Mouse (Mus musculus) hindbrain, embryonic 14.5 days (tissue): ENCODE data around the gene Heatr4. TPM values are rescaled to one million over a fixed set of nuclear protein-coding genes. Genes with fewer than 3 reads are reported as not detected.

Experiments
- ATAC-seq: fragments of 200-750 bp; cut with Nextera tagmentation; 2 replicates; pipeline ENCODE4 v1.8.0; 2017; ENCODE audit warnings: moderate number of reproducible peaks, mild to moderate bottlenecking, moderate TSS enrichment, moderate library complexity; ENCODE audit not compliant: low FRiP score
- DNase-seq: peaks from one replicate; pipeline ENCODE4 v3.0.0-alpha.2; 2015; ENCODE audit warnings: low spot score
- H3K27ac ChIP-seq: fragments of 300-500 bp; sonication (generic); 2 replicates; pipeline ENCODE4 v1.5.1; 2014; ENCODE audit warnings: mild to moderate bottlenecking, moderate library complexity
- H3K27me3 ChIP-seq: fragments of 300-500 bp; sonication (generic); 2 replicates; pipeline ENCODE4 v1.6.1; 2014; ENCODE audit warnings: mild to moderate bottlenecking, low read length, mixed read lengths; ENCODE audit not compliant: control insufficient read depth, insufficient read depth
- H3K36me3 ChIP-seq: fragments of 300-500 bp; sonication (generic); replicated peaks from 2 replicates; pipeline ENCODE4 v1.6.1; 2014; ENCODE audit not compliant: control insufficient read depth, insufficient read depth
- H3K4me1 ChIP-seq: fragments of 300-500 bp; sonication (generic); replicated peaks from 2 replicates; pipeline ENCODE4 v1.6.1; 2014; ENCODE audit warnings: antibody characterized with exemption, low read length, mixed read lengths; ENCODE audit not compliant: control insufficient read depth, insufficient read depth
- H3K4me2 ChIP-seq: fragments of 300-500 bp; sonication (generic); replicated peaks from 2 replicates; pipeline ENCODE4 v1.6.1; 2014; ENCODE audit warnings: mild to moderate bottlenecking, moderate library complexity
- H3K4me3 ChIP-seq: fragments of 300-500 bp; sonication (generic); replicated peaks from 2 replicates; pipeline ENCODE4 v1.5.1; 2014; ENCODE audit warnings: mild to moderate bottlenecking, low read length
- H3K9ac ChIP-seq: fragments of 300-500 bp; sonication (generic); 2 replicates; pipeline ENCODE4 v1.6.1; 2014
- H3K9me3 ChIP-seq: fragments of 300-500 bp; sonication (generic); 2 replicates; pipeline ENCODE4 v1.6.1; 2016; ENCODE audit warnings: low read length; ENCODE audit not compliant: control insufficient read depth
- WGBS: fragments of 180-500 bp; shearing (Covaris S2); extraction: QIAGEN DNeasy Blood & Tissue Kit; methylation state at CpG from one replicate; pipeline ENCODE4 v1.1.7; 2014; 5-methylcytosine and 5-hydroxymethylcytosine counted together
- polyA plus RNA-seq: library from polyadenylated mRNA; unstranded; fragments of >200 nt; fragmentation: Nextera tagmentation; extraction: Ambion mirVana; gene quantifications from 2 replicates; pipeline ENCODE4 v1.2.1, GENCODE M21; 2014

The Heatr4 gene
- polyA plus RNA-seq, 1 experiment from 2014 or later = not detected

DNA sequence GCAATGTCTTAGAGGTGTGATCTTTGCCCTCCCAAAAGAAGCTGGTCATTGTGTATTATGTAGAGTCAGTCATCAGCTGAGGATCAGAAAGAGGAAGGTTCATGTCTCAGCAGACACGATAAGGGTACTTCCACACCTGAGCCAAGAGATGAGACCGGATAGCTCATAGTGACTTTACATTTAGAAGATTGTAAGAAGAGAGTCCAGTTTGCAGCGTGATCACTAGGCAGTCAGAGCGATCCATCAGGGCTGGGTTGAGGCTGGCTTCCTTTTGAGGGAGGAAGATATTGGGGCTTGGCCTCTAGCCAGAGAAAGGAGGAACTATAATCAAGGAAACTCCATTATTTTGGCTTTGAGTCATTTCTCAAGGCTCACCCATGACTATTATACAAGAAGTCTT, 56.9 kb downstream of the Heatr4 start:
- no peak overlapping the region for H3K4me3 ChIP-seq
- 86% methylated on average over 4 of the region's 4 CpGs for WGBS
- DNase-seq (no peak), ATAC-seq (no peak)
- H3K4me2 ChIP-seq = no peak overlapping the region
- H3K36me3 ChIP-seq = no peaks in the 10 kb centered on the region
- H3K27ac ChIP-seq = no peak overlapping the region
- no peaks in the 10 kb centered on the region for H3K27me3 ChIP-seq
- H3K4me1 ChIP-seq = peaks cover 6% of the 10 kb centered on the region
- no peaks in the 10 kb centered on the region for H3K9me3 ChIP-seq
- no peak overlapping the region for H3K9ac ChIP-seq

DNA sequence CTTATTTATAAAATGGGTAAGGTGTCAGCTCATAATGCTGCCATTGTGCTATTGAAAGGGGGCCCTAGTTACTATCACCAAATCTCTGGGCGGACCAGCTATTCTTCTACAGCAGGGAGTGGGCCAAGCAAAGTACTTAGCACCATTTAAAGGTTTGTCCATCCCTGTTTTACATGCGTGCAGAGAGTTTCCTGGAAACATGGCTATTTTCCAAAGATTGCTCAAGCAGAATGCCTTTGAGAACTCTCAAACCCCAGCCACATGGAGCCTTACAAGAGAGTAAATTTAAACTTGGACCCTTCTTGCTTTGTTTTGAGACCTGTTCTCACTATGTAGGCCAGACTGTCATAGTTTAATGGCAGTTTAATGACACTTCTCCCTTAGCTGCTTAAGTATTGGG, 58.6 kb downstream of the Heatr4 start:
- ATAC-seq (no peak), DNase-seq (no peak)

DNA sequence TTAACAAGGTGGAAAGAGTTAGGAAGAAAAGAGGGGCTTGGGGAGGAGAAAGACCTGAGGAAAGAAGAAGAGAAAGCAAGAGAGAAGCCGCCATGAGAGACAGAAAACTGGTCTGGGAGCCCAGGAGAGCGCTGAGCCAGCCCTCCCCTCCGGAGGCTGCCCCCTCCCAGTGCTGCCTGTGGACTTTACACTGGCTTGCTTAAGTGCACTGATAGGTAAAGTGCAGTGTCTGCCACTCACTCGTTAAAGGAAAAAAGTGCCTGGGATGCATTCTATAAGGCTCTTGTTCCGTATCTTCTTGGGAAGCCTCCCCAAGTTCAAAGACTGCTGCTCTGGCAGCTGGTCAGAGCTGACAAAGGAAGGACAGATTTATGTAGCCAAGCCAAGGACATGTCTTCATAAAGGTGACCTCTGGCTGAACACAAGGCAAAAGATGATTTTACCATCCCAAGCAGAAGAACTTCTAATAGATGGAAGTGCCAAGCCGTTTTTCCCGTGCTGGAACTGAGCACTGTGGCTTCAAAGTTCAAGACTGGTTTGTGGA, 59.4 kb downstream of the Heatr4 start:
- Histone ChIP-seq H3K36me3 (no peaks in the 10 kb centered on the region), H3K27ac (no peak overlapping the region), H3K9me3 (no peaks in the 10 kb centered on the region), H3K4me2 (no peak overlapping the region), H3K27me3 (no peaks in the 10 kb centered on the region), H3K4me1 (peaks cover 16% of the 10 kb centered on the region), H3K4me3 (no peak overlapping the region), H3K9ac (no peak overlapping the region)
- DNase-seq = no peak
- 66% methylated on average over 7 of the region's 7 CpGs for WGBS
- ATAC-seq = no peak

More for the DNA sequence above, 58.6 kb downstream of the Heatr4 start:
- H3K4me1 ChIP-seq = peaks cover 8% of the 10 kb centered on the region
- H3K27me3 ChIP-seq = no peaks in the 10 kb centered on the region
- no peak overlapping the region for H3K4me3 ChIP-seq
- 69% methylated on average over 2 of the region's 2 CpGs for WGBS
- no peaks in the 10 kb centered on the region for H3K36me3 ChIP-seq
- H3K9ac ChIP-seq = no peak overlapping the region
- no peak overlapping the region for H3K27ac ChIP-seq
- no peak overlapping the region for H3K4me2 ChIP-seq
- H3K9me3 ChIP-seq = no peaks in the 10 kb centered on the region

DNA sequence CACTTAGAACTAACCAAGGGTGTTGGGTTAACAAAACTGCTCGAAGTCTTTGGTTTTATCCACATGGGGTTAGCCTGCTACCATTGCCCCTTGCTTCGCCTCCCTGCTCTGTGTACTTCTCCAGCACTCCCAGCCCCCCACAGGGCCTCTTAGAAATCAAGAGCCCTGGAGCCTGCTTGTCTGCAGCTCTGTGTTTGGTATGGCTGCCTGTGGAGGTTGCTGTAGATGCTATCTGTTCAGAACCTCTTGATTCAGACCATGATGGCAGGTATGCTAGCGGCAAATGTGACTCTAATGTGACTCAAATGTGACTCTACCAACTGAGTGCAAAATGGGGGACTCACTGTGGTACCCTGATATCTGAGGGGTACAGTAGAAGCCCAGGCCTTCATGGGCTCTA, 60.3 kb downstream of the Heatr4 start:
- Histone ChIP-seq H3K4me1 (peaks cover 19% of the 10 kb centered on the region), H3K9me3 (no peaks in the 10 kb centered on the region), H3K4me3 (no peak overlapping the region), H3K27ac (no peak overlapping the region), H3K4me2 (no peak overlapping the region), H3K27me3 (no peaks in the 10 kb centered on the region), H3K9ac (no peak overlapping the region), H3K36me3 (no peaks in the 10 kb centered on the region)
- WGBS = 63% methylated on average over 3 of the region's 3 CpGs
- ATAC-seq = no peak
- no peak for DNase-seq

DNA sequence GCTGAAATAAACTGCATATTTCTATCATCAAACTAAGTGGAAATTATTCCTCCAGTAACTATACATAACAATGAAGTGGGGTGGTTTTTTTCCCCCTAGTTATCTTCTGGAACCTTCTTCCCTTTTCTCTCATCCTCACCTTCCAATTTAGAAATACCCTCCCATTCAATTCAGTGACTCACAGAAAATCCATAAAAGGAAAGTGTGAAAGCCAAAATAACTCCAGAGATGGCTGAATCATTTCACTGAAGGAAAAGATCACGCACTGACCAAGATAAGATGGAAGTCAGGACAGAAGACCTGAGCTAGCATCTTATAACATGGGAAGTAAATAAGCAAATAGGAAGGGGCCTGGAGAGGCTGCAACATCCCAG, 61.2 kb downstream of the Heatr4 start:
- ATAC-seq = no peak
- H3K27me3 ChIP-seq = no peaks in the 10 kb centered on the region
- no peak for DNase-seq

DNA sequence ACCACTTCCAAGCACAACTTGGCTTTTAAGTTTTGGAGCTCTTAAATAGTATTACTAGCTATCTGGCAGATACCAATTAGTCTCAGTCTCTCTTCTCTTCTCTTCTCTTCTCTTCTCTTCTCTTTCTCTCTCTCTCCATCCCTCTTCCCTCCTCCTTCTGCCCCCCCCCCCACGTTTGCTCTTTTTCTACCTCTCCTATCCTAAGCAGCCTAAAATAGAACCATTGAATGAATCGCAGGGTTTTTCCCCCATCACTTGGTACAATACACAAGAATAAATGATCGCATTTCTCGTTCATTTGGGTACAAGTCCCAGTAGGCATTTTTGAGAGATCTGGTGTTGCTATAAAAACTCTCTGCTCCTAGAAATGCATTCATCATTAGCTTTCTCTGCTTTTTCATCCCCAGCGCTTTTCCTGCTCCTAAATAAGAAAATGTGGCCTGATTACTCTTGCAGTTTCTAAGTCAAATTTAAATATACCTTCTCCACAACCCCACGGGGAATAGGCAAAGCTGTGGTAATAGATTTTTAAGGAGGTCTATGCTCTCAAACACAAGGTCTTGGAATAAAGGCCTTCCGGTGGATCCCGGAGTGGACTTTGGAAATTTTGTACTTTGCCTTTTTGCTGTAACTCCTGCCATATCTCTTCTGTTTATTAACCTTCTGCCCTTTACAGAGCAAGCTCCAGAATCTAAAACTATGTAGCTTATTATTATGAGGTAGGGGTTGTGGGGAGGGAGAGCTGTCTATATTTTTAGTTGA, 61.7 kb downstream of the Heatr4 start:
- DNase-seq (no peak), ATAC-seq (no peak)
- peak overlapping the region; percentile 63; the same call in 1 of the 2 replicates for H3K27ac ChIP-seq

More for the DNA sequence above, 61.2 kb downstream of the Heatr4 start:
- 90% methylated on average over 1 of the region's 1 CpGs for WGBS
- Histone ChIP-seq H3K4me3 (no peak overlapping the region), H3K9me3 (no peaks in the 10 kb centered on the region), H3K27ac (no peak overlapping the region), H3K36me3 (no peaks in the 10 kb centered on the region), H3K4me2 (no peak overlapping the region), H3K9ac (peak overlapping the region; percentile 4; the same call in 1 of the 2 replicates), H3K4me1 (peaks cover 22% of the 10 kb centered on the region)

DNA sequence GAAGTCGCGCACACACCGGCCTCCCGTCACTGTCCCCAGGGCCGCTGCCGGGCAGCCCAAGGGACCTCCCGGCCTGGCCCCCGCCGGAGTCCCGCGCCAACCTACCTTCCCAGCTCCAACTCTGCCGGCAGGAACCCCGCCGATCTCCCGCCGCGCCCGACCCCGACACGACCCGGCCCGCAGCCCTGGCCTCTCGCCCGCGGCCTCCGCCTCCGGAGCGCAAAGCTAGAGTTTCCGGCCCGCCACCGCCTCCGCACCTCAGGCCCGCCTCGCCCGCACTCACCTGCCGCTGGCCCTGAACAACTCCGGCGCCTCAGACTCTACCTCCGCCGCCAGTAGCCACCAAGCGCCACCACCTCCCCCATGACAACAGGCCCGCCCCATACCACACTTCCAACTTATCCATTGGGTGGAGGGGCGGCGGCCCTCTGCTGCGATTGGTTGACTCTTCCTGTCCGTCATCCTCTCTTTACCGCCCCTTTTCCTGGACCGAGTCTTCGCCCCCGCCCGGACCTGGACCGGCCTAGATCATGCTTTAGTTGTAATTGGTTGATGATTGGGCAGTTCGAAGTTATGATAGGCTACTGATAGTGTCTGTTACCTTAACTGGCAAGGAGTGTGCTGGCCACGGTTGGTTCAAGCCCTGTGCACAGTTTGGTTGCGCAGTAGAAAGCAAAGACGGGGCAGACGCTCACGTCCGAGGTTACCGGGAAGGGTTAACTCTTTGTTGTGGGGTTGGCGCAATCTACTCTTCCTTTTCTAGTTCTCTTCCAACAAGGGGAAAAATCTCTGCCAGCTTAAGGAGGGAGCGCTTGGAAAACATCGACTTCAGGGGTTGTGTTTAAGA, 62.9 kb downstream of the Heatr4 start, which contains the start of gene Numb:
Gene Numb, minus strand, starts transcription at position 400 of the 847 bp plus-strand sequence.
- 2% methylated on average over 56 of the region's 63 CpGs for WGBS
- H3K27ac ChIP-seq = peak within 1 kb of the TSS; percentile 86
- peak within 1 kb of the TSS; percentile 95 for H3K4me2 ChIP-seq
- H3K4me3 ChIP-seq = peak within 1 kb of the TSS; percentile 99
- no peaks in the 10 kb centered on the region for H3K36me3 ChIP-seq
- peak; percentile 97 for DNase-seq
- H3K27me3 ChIP-seq = no peaks in the 10 kb centered on the region
- peak; percentile 100 for ATAC-seq
- H3K9ac ChIP-seq = peak within 1 kb of the TSS; percentile 81
- H3K4me1 ChIP-seq = peaks cover 22% of the 10 kb centered on the region
- no peaks in the 10 kb centered on the region for H3K9me3 ChIP-seq

More for the DNA sequence above, 61.7 kb downstream of the Heatr4 start:
- Histone ChIP-seq H3K4me2 (peak overlapping the region; percentile 55), H3K4me3 (peak overlapping the region; percentile 99), H3K9me3 (no peaks in the 10 kb centered on the region), H3K9ac (peak overlapping the region; percentile 55), H3K4me1 (peaks cover 22% of the 10 kb centered on the region), H3K36me3 (no peaks in the 10 kb centered on the region), H3K27me3 (no peaks in the 10 kb centered on the region)
- WGBS = 38% methylated on average over 8 of the region's 8 CpGs

DNA sequence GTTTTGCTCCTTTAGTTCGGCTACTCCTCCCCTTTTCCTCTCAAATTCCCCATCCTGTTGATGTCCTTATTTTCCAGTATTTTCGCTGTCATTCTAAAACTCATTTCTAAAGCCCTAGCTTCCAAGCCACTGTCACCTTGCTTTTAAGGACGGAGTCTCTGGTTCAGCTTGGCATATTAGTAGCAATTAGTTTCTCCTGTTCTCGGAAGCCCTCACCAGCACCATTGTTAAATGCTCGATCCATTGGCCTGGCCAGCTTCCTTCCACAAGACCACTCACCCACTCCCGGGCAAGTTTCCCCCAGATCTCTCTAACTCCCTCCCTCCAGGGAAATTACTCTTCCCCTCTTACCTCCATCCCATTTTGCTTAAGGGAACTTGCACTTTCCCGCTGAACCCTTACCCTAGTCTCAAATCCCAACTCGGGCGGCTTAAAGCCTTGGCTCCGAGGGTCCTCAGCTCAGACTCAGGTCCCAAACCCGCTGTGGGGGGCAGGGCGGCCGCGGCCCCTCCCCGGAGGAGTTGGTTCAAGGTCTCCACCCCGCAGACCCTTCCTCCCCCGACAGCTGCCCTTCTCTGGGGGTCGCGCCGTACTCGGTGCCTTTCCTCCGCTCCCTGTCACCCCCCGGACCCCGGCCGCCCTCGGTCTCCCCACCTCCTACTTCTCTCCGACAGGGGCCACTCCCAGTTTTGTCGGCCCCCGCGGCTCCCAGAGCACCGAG, 63.8 kb downstream of the Heatr4 start:
- H3K27me3 ChIP-seq = no peaks in the 10 kb centered on the region
- H3K36me3 ChIP-seq = no peaks in the 10 kb centered on the region
- no peak for ATAC-seq
- WGBS = 2% methylated on average over 30 of the region's 31 CpGs
- H3K27ac ChIP-seq = peak overlapping the region; percentile 86
- peak overlapping the region; percentile 95 for H3K4me2 ChIP-seq
- DNase-seq = no peak
- H3K4me1 ChIP-seq = peaks cover 22% of the 10 kb centered on the region
- H3K9me3 ChIP-seq = no peaks in the 10 kb centered on the region
- H3K9ac ChIP-seq = peak overlapping the region; percentile 81
- H3K4me3 ChIP-seq = peak overlapping the region; percentile 99
